Mouse (Mus musculus) embryonic facial prominence, embryonic 15.5 days (tissue): ENCODE measurements around the gene Gm26920. TPM values are rescaled to one million over a fixed set of nuclear protein-coding genes. Genes with fewer than 3 reads are reported as not detected.

Experiments
- ATAC-seq: fragments of 200-750 bp; cut with Nextera tagmentation; 2 replicates; pipeline ENCODE4 v1.8.0; 2017; ENCODE audit warnings: low read depth, moderate TSS enrichment; ENCODE audit not compliant: insufficient number of reproducible peaks, low FRiP score, low TSS enrichment
- H3K27ac ChIP-seq: fragments of 300-500 bp; sonication (generic); replicated peaks from 2 replicates; pipeline ENCODE4 v1.5.1; 2015; ENCODE audit warnings: mild to moderate bottlenecking, inconsistent platforms
- H3K27me3 ChIP-seq: fragments of 300-500 bp; sonication (generic); 2 replicates; pipeline ENCODE4 v1.6.1; 2015; ENCODE audit warnings: inconsistent platforms
- H3K36me3 ChIP-seq: fragments of 300-500 bp; sonication (generic); 2 replicates; pipeline ENCODE4 v1.6.1; 2015; ENCODE audit warnings: mild to moderate bottlenecking, inconsistent platforms
- H3K4me1 ChIP-seq: fragments of 300-500 bp; sonication (generic); 2 replicates; pipeline ENCODE4 v1.6.1; 2015; ENCODE audit warnings: inconsistent platforms
- H3K4me2 ChIP-seq: fragments of 300-500 bp; sonication (generic); replicated peaks from 2 replicates; pipeline ENCODE4 v1.6.1; 2015; ENCODE audit warnings: mild to moderate bottlenecking, inconsistent platforms
- H3K4me3 ChIP-seq: fragments of 300-500 bp; sonication (generic); replicated peaks from 2 replicates; pipeline ENCODE4 v1.5.1; 2015; ENCODE audit warnings: mild to moderate bottlenecking, inconsistent platforms
- H3K9ac ChIP-seq: fragments of 300-500 bp; sonication (generic); 2 replicates; pipeline ENCODE4 v1.6.1; 2015; ENCODE audit warnings: inconsistent platforms
- H3K9me3 ChIP-seq: fragments of 300-500 bp; sonication (generic); replicated peaks from 2 replicates; pipeline ENCODE4 v1.6.1; 2016; ENCODE audit warnings: inconsistent platforms
- WGBS: fragments of 180-500 bp; shearing (Covaris S2); methylation state at CpG from one replicate; pipeline ENCODE4 v1.1.7; 2015; 5-methylcytosine and 5-hydroxymethylcytosine counted together
- polyA plus RNA-seq: library from polyadenylated mRNA; unstranded; fragments of >200 nt; fragmentation: Nextera tagmentation; extraction: Ambion mirVana; gene quantifications from 2 replicates; pipeline ENCODE4 v1.2.1, GENCODE M21; 2015

Gene Gm26920
- polyA plus RNA-seq, 1 experiment from 2014 or later: 0.73 TPM

DNA sequence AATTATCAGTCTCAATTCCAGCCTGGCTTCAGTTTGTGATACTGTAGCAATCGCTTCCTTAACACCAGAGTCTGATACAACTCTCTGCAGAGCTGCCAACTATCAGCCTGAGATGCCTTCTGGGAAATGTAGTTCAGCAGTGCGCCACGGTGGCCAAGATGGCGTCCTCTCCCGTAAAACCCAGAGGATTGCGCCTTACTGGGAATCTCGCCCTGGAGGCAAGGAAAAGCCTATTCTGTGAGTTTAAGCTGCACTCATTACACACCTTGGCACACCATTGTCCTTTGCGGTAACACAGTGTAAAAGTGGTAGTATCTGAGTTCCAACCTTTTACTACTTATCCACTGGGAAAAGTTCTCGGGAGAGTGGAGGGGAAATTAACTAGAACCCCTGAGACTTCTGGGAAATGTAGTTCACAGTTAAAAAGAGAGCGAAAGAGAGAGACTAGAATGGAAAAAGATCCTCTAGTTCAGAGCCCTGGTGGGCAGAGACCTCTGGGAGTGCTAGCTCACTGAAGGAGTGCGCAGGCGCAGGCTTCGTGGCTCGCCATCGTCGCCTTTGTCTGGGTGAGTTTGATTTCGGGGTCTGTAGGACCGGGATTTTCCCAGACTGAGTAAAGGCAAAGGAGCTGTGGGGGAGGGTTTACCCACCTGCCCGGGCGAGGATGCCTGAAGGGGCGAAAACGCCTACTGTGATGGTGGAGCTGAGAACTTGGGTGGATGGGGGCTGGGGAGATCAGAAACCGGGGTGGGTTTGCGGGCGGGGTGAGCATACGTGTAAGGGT lies 4.6 kb upstream of the Gm26920 start, which contains the start of gene Zfp260:
Gene Zfp260 (plus strand): TSS at position 132 of the 784 bp plus-strand sequence.
- under 1% methylated on average over 26 of the region's 26 CpGs for WGBS
- Histone ChIP-seq H3K9ac (peak within 1 kb of the TSS; percentile 56), H3K9me3 (no peaks in the 10 kb centered on the region), H3K27me3 (no peaks in the 10 kb centered on the region), H3K4me1 (peaks cover 25% of the 10 kb centered on the region), H3K36me3 (peaks cover 16% of the 10 kb centered on the region), H3K4me2 (peak within 1 kb of the TSS; percentile 63), H3K4me3 (peak within 1 kb of the TSS; percentile 58), H3K27ac (peak within 1 kb of the TSS; percentile 98)
- peak; percentile 83 for ATAC-seq

DNA sequence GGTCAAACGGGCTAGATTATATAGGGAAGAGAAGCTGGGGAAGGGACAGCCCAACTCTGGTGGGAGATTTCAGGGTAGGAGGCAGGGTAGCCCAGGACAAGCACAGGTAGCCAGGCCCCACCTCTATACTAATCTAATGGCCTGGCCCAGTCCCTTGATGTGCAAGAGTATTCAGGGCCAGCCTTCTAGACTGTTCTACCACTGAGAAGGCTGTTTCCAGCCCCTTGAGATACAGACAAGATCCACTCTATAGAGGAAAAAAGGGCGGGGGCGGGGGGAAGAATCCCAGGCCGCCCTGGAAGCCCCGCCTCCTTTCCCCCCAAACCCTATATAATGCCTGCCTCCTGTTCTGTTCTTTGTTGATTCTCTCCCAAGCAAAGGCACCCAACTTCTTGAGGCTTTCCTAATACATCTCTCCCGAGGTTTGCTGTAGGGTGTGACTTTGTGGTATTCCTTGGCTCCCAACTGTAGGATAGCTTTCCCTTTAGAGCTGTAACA lies 3.8 kb upstream of the Gm26920 start:
- 77% methylated on average over 6 of the region's 6 CpGs for WGBS
- Histone ChIP-seq H3K9me3 (no peaks in the 10 kb centered on the region), H3K36me3 (peaks cover 7% of the 10 kb centered on the region), H3K4me3 (peak overlapping the region; percentile 58), H3K4me1 (peaks cover 31% of the 10 kb centered on the region), H3K27ac (peak overlapping the region; percentile 98), H3K27me3 (no peaks in the 10 kb centered on the region), H3K9ac (no peak overlapping the region), H3K4me2 (peak overlapping the region; percentile 51)
- no peak for ATAC-seq

DNA sequence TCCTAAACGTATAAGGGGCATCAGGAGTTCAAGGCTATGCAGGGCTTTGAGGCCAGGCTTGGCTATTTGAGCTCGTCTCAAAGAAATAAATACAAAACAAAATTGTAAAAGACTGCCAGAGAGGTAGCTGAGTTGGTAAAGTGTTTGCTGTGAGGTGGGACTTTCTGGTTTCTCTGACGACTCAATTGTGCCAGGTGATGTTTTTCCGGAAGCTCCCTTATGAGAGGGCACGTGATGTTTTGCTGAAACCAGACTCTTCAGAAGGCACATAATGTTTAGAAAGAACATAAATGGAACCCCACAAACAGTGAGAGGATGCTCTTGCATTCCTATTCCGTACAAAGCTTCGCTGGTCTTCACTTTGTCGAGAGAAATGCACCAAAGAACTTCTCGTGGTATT lies 2.5 kb upstream of the Gm26920 start:
- no peak for ATAC-seq
- Histone ChIP-seq H3K4me3 (no peak overlapping the region), H3K36me3 (no peaks in the 10 kb centered on the region), H3K27me3 (no peaks in the 10 kb centered on the region), H3K27ac (no peak overlapping the region), H3K4me2 (no peak overlapping the region), H3K9ac (no peak overlapping the region), H3K9me3 (no peaks in the 10 kb centered on the region), H3K4me1 (peaks cover 39% of the 10 kb centered on the region)
- WGBS: 83% methylated on average over 9 of the region's 9 CpGs

DNA sequence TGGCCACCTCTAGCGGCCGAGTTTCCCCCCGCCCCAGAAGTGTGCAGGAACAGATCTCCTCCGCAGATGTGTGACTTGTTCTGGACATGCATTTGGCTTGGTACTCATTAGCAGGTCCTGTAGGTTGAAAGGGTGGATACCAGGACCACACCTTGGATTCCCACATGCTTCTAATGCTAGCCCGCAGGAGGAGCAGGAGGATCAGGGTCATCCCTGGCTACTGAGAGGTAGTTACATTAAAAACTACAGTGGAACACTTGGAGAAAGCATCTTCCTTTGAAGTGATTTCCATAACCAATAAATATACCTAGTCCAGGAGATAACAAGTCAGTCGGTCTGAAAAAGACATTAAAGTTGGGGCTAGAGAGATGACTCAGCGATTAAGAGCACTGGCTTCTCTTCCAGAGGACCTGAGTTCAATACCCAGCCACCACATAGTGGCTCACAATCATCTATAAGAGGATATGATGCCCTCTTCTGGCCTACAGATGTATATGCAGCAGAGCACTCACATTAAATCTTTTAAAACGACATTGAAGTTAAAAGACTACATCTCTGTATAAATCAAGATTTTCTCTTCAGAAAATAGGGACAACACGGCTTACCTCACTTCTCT lies 868 bp upstream of the Gm26920 start:
- WGBS: 9% methylated on average over 9 of the region's 9 CpGs
- no peak overlapping the region for H3K9ac ChIP-seq
- ATAC-seq: no peak
- H3K27me3 ChIP-seq: no peaks in the 10 kb centered on the region
- peaks cover 5% of the 10 kb centered on the region; the same call in 1 of the 2 replicates for H3K36me3 ChIP-seq
- no peaks in the 10 kb centered on the region for H3K9me3 ChIP-seq
- H3K4me2 ChIP-seq: peak overlapping the region; percentile 64
- H3K4me3 ChIP-seq: peak overlapping the region; percentile 61
- peaks cover 32% of the 10 kb centered on the region for H3K4me1 ChIP-seq
- H3K27ac ChIP-seq: peak overlapping the region; percentile 82

DNA sequence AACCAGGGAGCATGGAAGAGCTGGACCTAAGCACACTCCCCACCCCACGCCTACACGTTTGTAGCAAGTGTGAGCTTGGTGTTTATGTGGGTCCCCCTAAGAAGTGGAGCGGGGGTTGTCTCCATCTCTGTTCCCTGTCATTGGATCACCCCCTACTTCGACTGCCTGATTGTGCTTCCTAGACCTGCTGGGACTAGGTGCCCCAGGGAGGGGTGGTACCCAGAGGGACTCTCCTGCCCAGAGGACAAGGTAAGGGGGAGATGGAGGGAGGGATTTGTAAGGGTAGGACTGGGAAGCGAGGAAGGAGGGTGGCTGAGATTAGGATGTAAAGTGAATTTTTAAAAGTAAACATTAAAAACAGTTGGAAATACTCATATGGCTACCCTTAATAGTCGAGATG lies 805 bp downstream of the Gm26920 start:
- no peak for ATAC-seq
- WGBS: 12% methylated on average over 6 of the region's 6 CpGs
- H3K9me3 ChIP-seq: no peaks in the 10 kb centered on the region
- H3K4me2 ChIP-seq: peak overlapping the region; percentile 64
- H3K4me3 ChIP-seq: peak overlapping the region; percentile 61
- peak overlapping the region; percentile 54 for H3K9ac ChIP-seq
- H3K4me1 ChIP-seq: peaks cover 29% of the 10 kb centered on the region
- peaks cover 22% of the 10 kb centered on the region for H3K36me3 ChIP-seq
- H3K27me3 ChIP-seq: no peaks in the 10 kb centered on the region
- H3K27ac ChIP-seq: peak overlapping the region; percentile 82

DNA sequence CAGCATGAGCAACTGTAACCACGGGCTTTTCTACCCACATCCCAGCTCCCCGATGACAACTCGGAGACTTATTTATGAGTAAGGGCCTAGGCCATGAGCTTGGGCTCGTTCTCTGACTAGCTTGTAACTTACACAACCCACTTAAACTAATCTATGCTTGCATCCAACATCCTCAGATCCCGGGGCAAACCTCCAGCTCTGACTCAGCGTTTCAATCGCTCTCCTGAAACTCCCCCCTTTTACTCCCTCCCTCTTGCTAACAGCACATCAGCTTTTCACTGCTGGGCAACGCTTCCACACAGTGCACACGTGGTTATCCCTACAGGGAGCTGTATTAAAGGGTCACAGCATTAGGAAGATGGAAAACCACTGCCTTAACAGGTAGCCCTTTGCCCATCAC lies 3.7 kb downstream of the Gm26920 start:
- Histone ChIP-seq H3K27me3 (no peaks in the 10 kb centered on the region), H3K36me3 (peaks cover 40% of the 10 kb centered on the region), H3K9ac (no peak overlapping the region), H3K9me3 (no peaks in the 10 kb centered on the region), H3K4me1 (peaks cover 20% of the 10 kb centered on the region), H3K4me2 (no peak overlapping the region), H3K4me3 (no peak overlapping the region), H3K27ac (no peak overlapping the region)
- WGBS: 81% methylated on average over 9 of the region's 9 CpGs
- no peak for ATAC-seq

DNA sequence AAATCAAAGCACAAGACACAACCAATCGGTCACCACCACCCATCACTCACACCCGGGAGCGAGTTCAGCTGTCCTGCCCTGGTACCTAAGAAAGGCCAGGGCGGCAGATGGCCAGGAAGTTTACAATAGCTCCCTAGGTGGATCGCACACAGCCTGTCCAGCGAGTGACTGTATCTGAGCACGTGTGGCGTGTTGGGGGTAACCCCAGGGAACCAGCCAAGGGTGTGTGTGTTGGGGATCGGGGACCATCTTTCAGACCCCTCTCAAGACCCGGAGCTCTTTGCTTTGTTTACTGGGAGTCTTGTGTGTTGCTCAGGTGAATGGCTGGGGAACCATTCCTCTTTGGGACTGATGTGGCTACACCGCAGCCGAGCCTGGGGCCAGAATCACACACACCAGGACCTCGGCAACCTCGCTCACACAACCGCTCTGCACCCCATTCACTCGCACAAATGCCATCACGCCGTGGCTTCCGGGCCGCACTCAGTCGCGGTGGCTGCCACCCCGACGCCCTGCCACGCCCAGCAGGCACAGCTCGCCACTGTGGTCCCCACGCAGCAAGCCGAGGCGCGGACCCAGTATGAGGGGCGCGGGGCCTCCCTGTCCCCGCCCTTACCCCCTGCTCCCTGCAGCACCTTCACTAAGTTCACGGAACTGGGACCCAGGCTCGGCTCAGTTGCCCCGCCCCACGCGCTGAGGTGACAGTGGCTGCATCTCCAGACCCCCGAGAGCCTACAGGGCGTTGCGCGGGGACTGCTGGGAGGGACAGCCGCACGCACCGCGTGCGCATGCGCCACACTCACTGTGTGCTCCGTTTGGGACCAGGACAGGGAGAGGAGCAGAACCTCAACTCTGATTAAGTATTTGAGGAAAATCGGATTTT lies 17.8 kb downstream of the Gm26920 start, which contains the start of gene Zfp82:
Gene Zfp82 (minus strand): TSS at position 755 of the 883 bp plus-strand sequence.
- H3K27ac ChIP-seq: peak within 1 kb of the TSS; percentile 74
- ATAC-seq: peak; percentile 88

DNA sequence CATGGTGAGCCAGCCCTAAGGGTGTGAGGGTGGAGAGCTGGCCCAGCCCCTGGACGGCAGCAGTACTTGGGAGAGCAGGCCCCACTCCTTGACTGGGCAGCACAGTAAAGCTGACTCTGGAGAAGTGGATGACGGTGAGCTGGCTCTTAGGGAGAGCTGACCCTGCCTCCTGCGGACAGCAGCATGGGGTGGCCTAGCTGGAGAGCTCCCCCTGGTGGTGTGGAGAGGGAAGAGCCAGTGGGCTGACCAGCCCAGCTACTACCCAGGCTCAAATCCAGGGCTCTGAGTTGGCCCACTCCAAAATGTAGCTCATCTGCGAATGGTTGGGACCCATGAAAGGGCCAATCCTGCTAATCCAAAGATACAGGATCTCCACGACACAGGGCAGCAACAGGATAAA lies 25.6 kb downstream of the Gm26920 start:
- Histone ChIP-seq H3K9me3 (no peaks in the 10 kb centered on the region), H3K36me3 (peaks cover 70% of the 10 kb centered on the region)
- WGBS: 75% methylated on average over 5 of the region's 5 CpGs

More for the DNA sequence above, 17.8 kb downstream of the Gm26920 start, which contains the start of gene Zfp82:
- 0 out of 2 replicates have a peak, but pooled peaks cover 6% of the 10 kb centered on the region for H3K4me1 ChIP-seq
- no peaks in the 10 kb centered on the region for H3K9me3 ChIP-seq
- H3K4me3 ChIP-seq: peak within 1 kb of the TSS; percentile 84
- peak within 1 kb of the TSS; percentile 60 for H3K9ac ChIP-seq
- WGBS: under 1% methylated on average over 50 of the region's 50 CpGs
- H3K27me3 ChIP-seq: no peaks in the 10 kb centered on the region
- H3K36me3 ChIP-seq: peaks cover 26% of the 10 kb centered on the region
- peak within 1 kb of the TSS; percentile 86 for H3K4me2 ChIP-seq

DNA sequence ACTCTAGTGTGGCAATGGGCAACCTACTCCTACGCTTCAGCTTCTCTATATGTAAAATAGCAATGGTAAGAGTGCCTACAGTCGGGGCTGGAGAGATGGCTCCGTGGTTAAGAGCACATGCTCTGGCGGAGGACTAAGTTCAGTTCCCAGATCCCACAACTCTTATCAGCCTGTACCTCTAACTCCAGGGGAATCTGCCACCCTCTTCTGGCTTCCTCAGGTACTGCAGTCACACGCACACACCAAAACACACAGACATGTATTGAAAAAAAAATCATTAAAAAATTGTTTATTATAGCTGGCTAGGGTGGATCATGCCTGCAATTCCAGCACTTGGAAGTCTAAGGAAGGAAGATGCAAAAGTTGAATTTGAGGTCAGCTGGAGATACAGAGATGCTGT lies 27.7 kb downstream of the Gm26920 start:
- no peak overlapping the region for H3K4me3 ChIP-seq
- no peak overlapping the region for H3K27ac ChIP-seq
- ATAC-seq: no peak
- no peaks in the 10 kb centered on the region for H3K27me3 ChIP-seq
- no peaks in the 10 kb centered on the region for H3K9me3 ChIP-seq
- no peaks in the 10 kb centered on the region for H3K4me1 ChIP-seq
- 91% methylated on average over 5 of the region's 5 CpGs for WGBS
- no peak overlapping the region for H3K4me2 ChIP-seq
- no peak overlapping the region for H3K9ac ChIP-seq
- peaks cover 66% of the 10 kb centered on the region for H3K36me3 ChIP-seq

More for the DNA sequence above, 25.6 kb downstream of the Gm26920 start:
- H3K27ac ChIP-seq: no peak overlapping the region
- no peaks in the 10 kb centered on the region for H3K4me1 ChIP-seq
- H3K4me3 ChIP-seq: no peak overlapping the region
- ATAC-seq: no peak
- H3K27me3 ChIP-seq: no peaks in the 10 kb centered on the region
- no peak overlapping the region for H3K9ac ChIP-seq
- no peak overlapping the region for H3K4me2 ChIP-seq

DNA sequence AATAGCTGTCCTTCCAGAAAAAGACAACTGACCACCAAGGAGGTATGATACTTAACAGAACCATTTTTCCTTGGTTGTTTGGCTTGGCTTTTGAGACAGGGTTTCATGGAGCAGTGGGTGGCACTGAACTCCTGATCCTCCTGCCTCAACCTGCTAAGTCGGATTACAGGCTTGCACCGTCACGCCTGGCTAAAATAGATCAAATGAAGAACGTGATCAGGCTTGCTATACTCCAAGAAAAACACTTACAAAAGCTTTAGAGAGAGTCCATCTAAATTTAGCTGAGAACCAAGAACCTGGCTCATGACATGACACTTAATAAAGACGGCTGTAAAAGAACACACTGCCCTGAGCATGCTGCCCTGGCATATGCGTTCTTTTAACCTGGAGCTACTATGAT lies 29.9 kb downstream of the Gm26920 start:
- H3K4me3 ChIP-seq: no peak overlapping the region
- WGBS: 62% methylated on average over 6 of the region's 6 CpGs
- H3K27me3 ChIP-seq: no peaks in the 10 kb centered on the region
- H3K4me1 ChIP-seq: no peaks in the 10 kb centered on the region
- no peak overlapping the region for H3K27ac ChIP-seq
- H3K4me2 ChIP-seq: no peak overlapping the region
- peaks cover 80% of the 10 kb centered on the region for H3K36me3 ChIP-seq
- no peak overlapping the region for H3K9ac ChIP-seq
- ATAC-seq: no peak
- H3K9me3 ChIP-seq: no peaks in the 10 kb centered on the region
